Mouse (Mus musculus) left cerebral cortex, postnatal 10 days (tissue): ENCODE data around the gene Zfp740. TPM values are rescaled to one million over a fixed set of nuclear protein-coding genes. Genes with fewer than 3 reads are reported as not detected.

Source experiments
- DNase-seq, 2 experiments: peaks; one replicate each; pipeline ENCODE4 v3.0.0; 2021 to 2022; ENCODE audit warnings: low spot score in 2 of 2, mixed read lengths in 1 of 2; ENCODE audit errors: extremely low spot score in 1 of 2
- intact Hi-C: fragments of 180-260 bp; cut with DNase I; formaldehyde crosslinking; loops from one replicate; pipeline ENCODE4 v1.15.1; 2025
- total RNA-seq, 2 experiments: library from RNA; stranded (reverse); gene quantifications; 2 replicates each; pipeline ENCODE4 v1.2.3; 2021

Zfp740 gene
- total RNA-seq, 2 experiments from 2014 or later = 53.2 to 56.7 TPM

- no peak for DNase-seq
- intact Hi-C loops = no loop called here
Observed at GRCm38 (mm10) chr15:102188883-102189282, 14.2 kb upstream of the Zfp740 start.

- DNase-seq = no peak
- intact Hi-C loops = no loop called here
Observed at GRCm38 (mm10) chr15:102191699-102192098, 11.3 kb upstream of the Zfp740 start.

GRCm38 (mm10) chr15:102192271-102192812 is 10.7 kb upstream of the Zfp740 start:
- no peak for DNase-seq
- intact Hi-C loops = no loop called here

- intact Hi-C loops = no loop called here
- no peak for DNase-seq
Observed at GRCm38 (mm10) chr15:102192820-102193386, 10.1 kb upstream of the Zfp740 start.

GRCm38 (mm10) chr15:102193652-102194051 is 9.4 kb upstream of the Zfp740 start:
- intact Hi-C loops = no loop called here

GRCm38 (mm10) chr15:102194439-102194838 is 8.6 kb upstream of the Zfp740 start:
- intact Hi-C loops = no loop called here
- no peak for DNase-seq

More at GRCm38 (mm10) chr15:102193652-102194051, 9.4 kb upstream of the Zfp740 start:
- no peak for DNase-seq

GRCm38 (mm10) chr15:102195373-102195772 is 7.7 kb upstream of the Zfp740 start:
- intact Hi-C loops = no loop called here
- no peak for DNase-seq

- intact Hi-C loops = no loop called here
- DNase-seq = no peak
Observed at GRCm38 (mm10) chr15:102198841-102199240, 4.2 kb upstream of the Zfp740 start.

- intact Hi-C loops = no loop called here
- DNase-seq = peak; percentile 41 to 80
Observed at GRCm38 (mm10) chr15:102203835-102204381, 859 bp downstream of the Zfp740 start.

- intact Hi-C loops = no loop called here
- no peak for DNase-seq
Observed at GRCm38 (mm10) chr15:102204674-102205505, 1.8 kb downstream of the Zfp740 start, which contains the start of gene Csad. Gene Csad (minus strand): TSS chr15:102204724.

GRCm38 (mm10) chr15:102205779-102206178 is 2.7 kb downstream of the Zfp740 start:
- intact Hi-C loops = no loop called here
- peak; percentile 58 to 72 for DNase-seq

- intact Hi-C loops = no loop called here
- DNase-seq = no peak
Observed at GRCm38 (mm10) chr15:102207351-102207750, 4.3 kb downstream of the Zfp740 start.

GRCm38 (mm10) chr15:102208092-102208561 is 5.1 kb downstream of the Zfp740 start:
- intact Hi-C loops = no loop called here
- no peak for DNase-seq

- intact Hi-C loops = no loop called here
- DNase-seq = no peak
Observed at GRCm38 (mm10) chr15:102209114-102209513, 6.1 kb downstream of the Zfp740 start.

- DNase-seq = no peak
- intact Hi-C loops = no loop called here
Observed at GRCm38 (mm10) chr15:102210816-102211215, 7.8 kb downstream of the Zfp740 start.

- intact Hi-C loops = no loop called here
- no peak for DNase-seq
Observed at GRCm38 (mm10) chr15:102211895-102212294, 8.8 kb downstream of the Zfp740 start.

GRCm38 (mm10) chr15:102214132-102214531 is 11.1 kb downstream of the Zfp740 start:
- intact Hi-C loops = no loop called here
- no peak for DNase-seq

- DNase-seq = no peak
- intact Hi-C loops = no loop called here
Observed at GRCm38 (mm10) chr15:102215624-102216023, 12.6 kb downstream of the Zfp740 start.

- intact Hi-C loops = no loop called here
- no peak for DNase-seq
Observed at GRCm38 (mm10) chr15:102216459-102217228, 13.6 kb downstream of the Zfp740 start.
